Mouse (Mus musculus): ENCODE results near the gene Egr2. TPM values are rescaled to one million over a fixed set of nuclear protein-coding genes. Genes with fewer than 3 reads are reported as not detected.

Egr2 gene
- polyA plus RNA-seq, 1 experiment from 2014 or later: not detected

GRCm38 (mm10) chr10:67503320-67503995 lies 31.8 kb upstream of the Egr2 start:
- H3K4me2 ChIP-seq (ENCODE audit: low read length): no peak overlapping the region
- WGBS: 65% methylated on average over 15 of the region's 15 CpGs
- H3K27ac ChIP-seq (ENCODE audit: low read depth): no peak overlapping the region
- H3K27me3 ChIP-seq (replicated peaks; ENCODE audit: control insufficient read depth, insufficient read depth, low read length): no peaks in the 10 kb centered on the region
- no peaks in the 10 kb centered on the region for H3K4me1 ChIP-seq (replicated peaks; ENCODE audit: control insufficient read depth, insufficient read depth, low read length)
- no peak for ATAC-seq (replicated peaks; ENCODE audit: low FRiP score, low TSS enrichment, low read depth)
- no peak overlapping the region for H3K9ac ChIP-seq (ENCODE audit: low read length)
- H3K9me3 ChIP-seq (ENCODE audit: control insufficient read depth, low read length): no peaks in the 10 kb centered on the region
- H3K4me3 ChIP-seq (ENCODE audit: low read depth, low read length): no peak overlapping the region
- H3K36me3 ChIP-seq (ENCODE audit: control insufficient read depth, insufficient read depth, low read length): no peaks in the 10 kb centered on the region
- DNase-seq (ENCODE audit: low spot score): no peak

DNA sequence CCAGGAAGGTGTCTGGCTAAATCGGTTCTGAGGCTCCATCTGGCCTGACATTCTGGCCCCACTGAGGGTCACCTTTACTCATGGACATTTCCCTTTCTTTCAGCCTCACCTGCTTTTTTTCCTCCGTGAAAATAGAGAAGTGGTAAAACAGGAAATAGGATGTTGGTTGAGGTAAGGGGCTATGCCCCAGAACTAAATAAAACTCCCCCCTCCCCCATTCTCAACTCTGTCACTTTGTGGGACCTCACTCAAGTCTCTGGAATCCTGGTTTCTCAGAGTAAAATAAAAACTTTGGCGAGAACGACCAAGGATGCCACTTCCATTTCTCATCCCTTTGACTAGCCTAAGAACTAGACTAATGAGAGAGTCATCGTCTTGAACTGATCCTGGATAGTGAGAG lies 31.2 kb upstream of the Egr2 start:
- WGBS: 52% methylated on average over 5 of the region's 5 CpGs
- no peak overlapping the region for H3K9ac ChIP-seq (ENCODE audit: low read length)
- no peak overlapping the region for H3K4me2 ChIP-seq (ENCODE audit: low read length)
- H3K9me3 ChIP-seq (ENCODE audit: control insufficient read depth, low read length): no peaks in the 10 kb centered on the region
- ATAC-seq (replicated peaks; ENCODE audit: low FRiP score, low TSS enrichment, low read depth) (no peak), DNase-seq (ENCODE audit: low spot score) (no peak)
- no peak overlapping the region for H3K4me3 ChIP-seq (ENCODE audit: low read depth, low read length)
- no peak overlapping the region for H3K27ac ChIP-seq (ENCODE audit: low read depth)
- H3K27me3 ChIP-seq (replicated peaks; ENCODE audit: control insufficient read depth, insufficient read depth, low read length): no peaks in the 10 kb centered on the region
- no peaks in the 10 kb centered on the region for H3K36me3 ChIP-seq (ENCODE audit: control insufficient read depth, insufficient read depth, low read length)
- H3K4me1 ChIP-seq (replicated peaks; ENCODE audit: control insufficient read depth, insufficient read depth, low read length): no peaks in the 10 kb centered on the region

DNA sequence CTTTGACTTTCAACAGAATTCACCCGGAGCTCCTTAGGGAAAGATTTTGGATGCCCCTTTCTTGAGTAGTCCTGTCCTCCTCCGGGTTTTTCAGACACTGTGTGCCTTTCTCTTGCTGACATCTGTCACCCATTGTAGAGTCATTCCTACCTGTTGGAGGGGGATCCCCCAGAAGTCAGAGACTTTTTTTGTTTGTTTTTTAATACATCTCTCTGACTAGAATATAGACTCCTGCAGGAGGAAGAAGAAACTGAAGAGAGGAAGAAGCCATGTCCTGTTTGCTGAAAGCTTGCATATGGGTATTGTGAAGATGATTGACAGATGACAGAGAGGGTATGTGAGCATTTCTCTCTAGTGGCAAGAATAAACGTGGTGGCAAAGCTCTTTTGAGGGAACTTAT lies 30.0 kb upstream of the Egr2 start:
- Histone ChIP-seq H3K4me2 (ENCODE audit: low read length) (no peak overlapping the region), H3K36me3 (ENCODE audit: control insufficient read depth, insufficient read depth, low read length) (no peaks in the 10 kb centered on the region), H3K27ac (ENCODE audit: low read depth) (no peak overlapping the region), H3K4me3 (ENCODE audit: low read depth, low read length) (no peak overlapping the region), H3K9me3 (ENCODE audit: control insufficient read depth, low read length) (no peaks in the 10 kb centered on the region), H3K4me1 (replicated peaks; ENCODE audit: control insufficient read depth, insufficient read depth, low read length) (no peaks in the 10 kb centered on the region), H3K9ac (ENCODE audit: low read length) (no peak overlapping the region), H3K27me3 (replicated peaks; ENCODE audit: control insufficient read depth, insufficient read depth, low read length) (no peaks in the 10 kb centered on the region)
- DNase-seq (ENCODE audit: low spot score) (no peak), ATAC-seq (replicated peaks; ENCODE audit: low FRiP score, low TSS enrichment, low read depth) (no peak)
- 65% methylated on average over 3 of the region's 3 CpGs for WGBS

DNA sequence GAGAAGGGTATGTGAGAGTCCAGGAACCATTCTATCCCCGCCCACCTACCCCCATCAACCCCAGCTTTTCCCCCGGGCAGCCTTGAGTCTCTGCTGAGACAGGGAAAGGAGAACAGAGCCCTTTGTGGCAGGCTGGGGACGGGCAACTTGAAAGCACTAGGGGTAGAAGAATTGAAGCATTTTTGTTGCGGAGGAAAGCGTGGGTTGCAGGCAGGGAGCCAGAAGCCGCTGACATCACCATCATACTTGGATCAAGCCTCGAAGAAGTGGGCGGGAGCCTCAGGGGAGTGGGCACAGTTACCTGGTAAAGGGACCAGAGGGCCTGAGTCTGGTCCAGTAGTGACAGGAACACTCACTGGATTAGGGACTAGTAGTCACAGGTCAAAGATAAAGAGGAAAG lies 23.1 kb upstream of the Egr2 start:
- no peak for ATAC-seq (replicated peaks; ENCODE audit: low FRiP score, low TSS enrichment, low read depth)
- Histone ChIP-seq H3K27ac (ENCODE audit: low read depth) (no peak overlapping the region), H3K4me2 (ENCODE audit: low read length) (no peak overlapping the region), H3K27me3 (replicated peaks; ENCODE audit: control insufficient read depth, insufficient read depth, low read length) (no peaks in the 10 kb centered on the region), H3K9me3 (ENCODE audit: control insufficient read depth, low read length) (no peaks in the 10 kb centered on the region), H3K4me3 (ENCODE audit: low read depth, low read length) (no peak overlapping the region), H3K9ac (ENCODE audit: low read length) (no peak overlapping the region), H3K36me3 (ENCODE audit: control insufficient read depth, insufficient read depth, low read length) (no peaks in the 10 kb centered on the region), H3K4me1 (replicated peaks; ENCODE audit: control insufficient read depth, insufficient read depth, low read length) (no peaks in the 10 kb centered on the region)
- 67% methylated on average over 8 of the region's 8 CpGs for WGBS
- DNase-seq (ENCODE audit: low spot score): no peak

GRCm38 (mm10) chr10:67512871-67513270 lies 22.4 kb upstream of the Egr2 start:
- Histone ChIP-seq H3K4me1 (replicated peaks; ENCODE audit: control insufficient read depth, insufficient read depth, low read length) (no peaks in the 10 kb centered on the region), H3K4me2 (ENCODE audit: low read length) (no peak overlapping the region), H3K4me3 (ENCODE audit: low read depth, low read length) (no peak overlapping the region), H3K27me3 (replicated peaks; ENCODE audit: control insufficient read depth, insufficient read depth, low read length) (no peaks in the 10 kb centered on the region), H3K9ac (ENCODE audit: low read length) (no peak overlapping the region), H3K9me3 (ENCODE audit: control insufficient read depth, low read length) (no peaks in the 10 kb centered on the region), H3K36me3 (ENCODE audit: control insufficient read depth, insufficient read depth, low read length) (no peaks in the 10 kb centered on the region), H3K27ac (ENCODE audit: low read depth) (no peak overlapping the region)
- 72% methylated on average over 7 of the region's 7 CpGs for WGBS
- ATAC-seq (replicated peaks; ENCODE audit: low FRiP score, low TSS enrichment, low read depth): no peak
- no peak for DNase-seq (ENCODE audit: low spot score)

DNA sequence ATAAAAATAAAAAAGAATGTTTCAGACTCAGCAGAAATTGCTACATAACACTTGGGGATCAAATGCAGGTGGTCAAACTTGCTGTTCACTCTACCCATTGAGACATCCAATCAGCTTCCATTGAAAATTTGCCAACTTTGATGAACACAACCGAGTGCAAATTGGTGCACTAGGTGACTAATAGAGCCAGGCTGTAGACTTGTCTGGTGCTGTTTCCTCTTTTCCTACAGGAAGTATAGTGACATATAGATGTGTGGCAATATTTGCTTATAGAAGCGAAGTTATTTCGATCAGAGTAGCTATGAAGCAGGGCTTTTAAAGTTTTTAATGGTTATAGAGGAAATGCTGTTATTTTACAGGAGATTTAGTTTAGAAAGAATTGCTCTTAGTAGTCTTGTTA lies 16.5 kb upstream of the Egr2 start:
- no peak for ATAC-seq (replicated peaks; ENCODE audit: low FRiP score, low TSS enrichment, low read depth)
- H3K9ac ChIP-seq (ENCODE audit: low read length): no peak overlapping the region
- H3K4me3 ChIP-seq (ENCODE audit: low read depth, low read length): no peak overlapping the region
- H3K4me1 ChIP-seq (replicated peaks; ENCODE audit: control insufficient read depth, insufficient read depth, low read length): no peaks in the 10 kb centered on the region
- H3K27ac ChIP-seq (ENCODE audit: low read depth): no peak overlapping the region
- no peaks in the 10 kb centered on the region for H3K9me3 ChIP-seq (ENCODE audit: control insufficient read depth, low read length)
- WGBS: 92% methylated on average over 3 of the region's 3 CpGs
- no peaks in the 10 kb centered on the region for H3K36me3 ChIP-seq (ENCODE audit: control insufficient read depth, insufficient read depth, low read length)
- DNase-seq (ENCODE audit: low spot score): no peak
- no peaks in the 10 kb centered on the region for H3K27me3 ChIP-seq (replicated peaks; ENCODE audit: control insufficient read depth, insufficient read depth, low read length)
- H3K4me2 ChIP-seq (ENCODE audit: low read length): no peak overlapping the region

- Histone ChIP-seq H3K4me1 (replicated peaks; ENCODE audit: control insufficient read depth, insufficient read depth, low read length) (no peaks in the 10 kb centered on the region), H3K36me3 (ENCODE audit: control insufficient read depth, insufficient read depth, low read length) (no peaks in the 10 kb centered on the region), H3K4me3 (ENCODE audit: low read depth, low read length) (no peak overlapping the region), H3K9me3 (ENCODE audit: control insufficient read depth, low read length) (no peaks in the 10 kb centered on the region), H3K27ac (ENCODE audit: low read depth) (no peak overlapping the region), H3K9ac (ENCODE audit: low read length) (no peak overlapping the region), H3K27me3 (replicated peaks; ENCODE audit: control insufficient read depth, insufficient read depth, low read length) (no peaks in the 10 kb centered on the region), H3K4me2 (ENCODE audit: low read length) (no peak overlapping the region)
- no peak for DNase-seq (ENCODE audit: low spot score)
- 72% methylated on average over 3 of the region's 3 CpGs for WGBS
- no peak for ATAC-seq (replicated peaks; ENCODE audit: low FRiP score, low TSS enrichment, low read depth)
These were observed 11.1 kb upstream of the Egr2 start for GRCm38 (mm10) chr10:67524130-67524529.

DNA sequence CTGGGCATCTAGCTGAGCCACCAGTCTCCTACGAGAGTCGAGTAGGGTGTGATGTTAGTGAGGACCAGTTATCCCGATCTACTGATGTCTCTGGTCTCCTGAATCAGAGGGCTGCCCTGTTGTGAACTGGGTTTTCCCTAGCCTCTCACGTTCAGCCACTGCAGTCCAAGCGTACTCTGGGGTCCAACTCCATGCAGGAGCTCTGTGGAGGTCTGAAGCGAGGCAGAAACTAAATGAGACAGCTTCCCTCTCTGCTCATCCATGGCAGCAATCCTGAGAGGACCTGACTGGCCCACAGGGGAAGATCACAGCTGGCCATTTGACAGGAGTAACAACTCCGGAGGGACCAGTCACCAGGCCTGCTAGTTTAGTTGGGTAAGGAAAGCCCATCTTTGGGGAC lies 10.6 kb upstream of the Egr2 start:
- no peaks in the 10 kb centered on the region for H3K4me1 ChIP-seq (replicated peaks; ENCODE audit: control insufficient read depth, insufficient read depth, low read length)
- no peak overlapping the region for H3K9ac ChIP-seq (ENCODE audit: low read length)
- H3K4me2 ChIP-seq (ENCODE audit: low read length): no peak overlapping the region
- 77% methylated on average over 7 of the region's 7 CpGs for WGBS
- no peaks in the 10 kb centered on the region for H3K27me3 ChIP-seq (replicated peaks; ENCODE audit: control insufficient read depth, insufficient read depth, low read length)
- no peak overlapping the region for H3K27ac ChIP-seq (ENCODE audit: low read depth)
- no peaks in the 10 kb centered on the region for H3K9me3 ChIP-seq (ENCODE audit: control insufficient read depth, low read length)
- ATAC-seq (replicated peaks; ENCODE audit: low FRiP score, low TSS enrichment, low read depth) (no peak), DNase-seq (ENCODE audit: low spot score) (peak; percentile 33)
- H3K4me3 ChIP-seq (ENCODE audit: low read depth, low read length): no peak overlapping the region
- no peaks in the 10 kb centered on the region for H3K36me3 ChIP-seq (ENCODE audit: control insufficient read depth, insufficient read depth, low read length)

- H3K27ac ChIP-seq (ENCODE audit: low read depth): no peak overlapping the region
- H3K4me3 ChIP-seq (ENCODE audit: low read depth, low read length): no peak overlapping the region
- DNase-seq (ENCODE audit: low spot score) (no peak), ATAC-seq (replicated peaks; ENCODE audit: low FRiP score, low TSS enrichment, low read depth) (no peak)
- H3K27me3 ChIP-seq (replicated peaks; ENCODE audit: control insufficient read depth, insufficient read depth, low read length): no peaks in the 10 kb centered on the region
- no peak overlapping the region for H3K4me2 ChIP-seq (ENCODE audit: low read length)
- no peaks in the 10 kb centered on the region for H3K4me1 ChIP-seq (replicated peaks; ENCODE audit: control insufficient read depth, insufficient read depth, low read length)
- H3K9me3 ChIP-seq (ENCODE audit: control insufficient read depth, low read length): no peaks in the 10 kb centered on the region
- H3K36me3 ChIP-seq (ENCODE audit: control insufficient read depth, insufficient read depth, low read length): no peaks in the 10 kb centered on the region
- H3K9ac ChIP-seq (ENCODE audit: low read length): no peak overlapping the region
- 83% methylated on average over 9 of the region's 9 CpGs for WGBS
These were observed 8.8 kb upstream of the Egr2 start for GRCm38 (mm10) chr10:67526435-67526834.

Measured in intestine, embryonic 14.5 days (tissue).